Mouse (Mus musculus) cortical plate, adult 2 months (tissue): ENCODE measurements around the gene AC124502.3.
A peak's percentile ranks its signal among the peaks of the same experiment; 100 is the strongest.

Source experiments
- CTCF ChIP-seq: fragments of 200-500 bp; IDR thresholded peaks from 2 replicates; pipeline ENCODE4 v1.5.1; 2011; ENCODE audit warnings: mild to moderate bottlenecking, control low read depth, low read length; ENCODE audit not compliant: insufficient read depth; ENCODE audit errors: extremely low read depth
- POLR2A ChIP-seq: fragments of 200-500 bp; IDR thresholded peaks from 2 replicates; pipeline ENCODE4 v1.6.1; 2011; ENCODE audit warnings: mild to moderate bottlenecking, low read length, control low read depth; ENCODE audit not compliant: insufficient read depth; ENCODE audit errors: extremely low read depth

DNA sequence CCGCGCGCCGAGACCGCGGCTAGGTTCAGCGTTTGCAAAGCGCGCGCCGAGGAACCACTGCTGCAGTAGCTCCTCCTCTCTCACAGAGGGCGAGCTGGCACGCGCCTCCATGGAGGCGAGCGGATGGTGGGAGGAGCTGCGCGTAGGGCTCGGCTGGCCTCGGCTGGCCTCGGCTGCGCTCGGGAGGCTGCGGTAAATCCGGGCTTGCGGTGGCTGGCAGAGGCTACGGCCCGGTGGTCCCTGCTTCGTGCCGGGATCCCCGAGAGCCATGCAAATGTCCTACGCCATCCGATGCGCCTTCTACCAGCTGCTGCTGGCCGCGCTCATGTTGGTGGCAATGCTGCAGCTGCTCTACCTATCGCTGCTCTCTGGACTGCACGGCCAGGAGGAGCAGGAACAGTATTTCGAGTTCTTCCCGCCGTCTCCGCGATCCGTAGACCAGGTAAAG, at the start of gene AC124502.3, which contains the start of gene B4gat1:
- TF ChIP-seq CTCF (no peak), POLR2A (peak; percentile 83)
